Mouse (Mus musculus) gastrocnemius, adult 2 months (tissue): ENCODE measurements at regions not wholly inside any gene's neighbourhood (a gene's known extent, or its start where the extent isn't known, plus 50 kb on each side); places are given as distances from the start of the nearest gene placed in this dataset.
A peak's percentile ranks its signal among the peaks of the same experiment; 100 is the strongest.
"Not testable (repeated sequence)": the region's sequence is repeated elsewhere in the genome, so short reads cannot be mapped to it uniquely, and the experiment has no call there.

Source experiments
- DNase-seq: peaks from one replicate; pipeline ENCODE4 v3.0.0; 2022
- H3K27ac ChIP-seq: fragments of 200-600 bp; 2 replicates; pipeline ENCODE4 v1.8.1; 2022; ENCODE audit warnings: mild to moderate bottlenecking
- H3K4me3 ChIP-seq: fragments of 200-600 bp; 2 replicates; pipeline ENCODE4 v1.8.1; 2022; ENCODE audit warnings: mild to moderate bottlenecking, moderate library complexity
- CTCF ChIP-seq: fragments of 200-600 bp; IDR thresholded peaks from 2 replicates; pipeline ENCODE4 v1.8.1; 2022; ENCODE audit warnings: antibody characterized with exemption, mild to moderate bottlenecking, moderate library complexity
- intact Hi-C: fragments of 180-260 bp; cut with DNase I; formaldehyde crosslinking; loops from one replicate; pipeline ENCODE4 v1.15.1; 2025

GRCm38 (mm10) chr2:92804916-92805315 is 110.0 kb upstream of the Syt13 start:
- no peak overlapping the region for H3K4me3 ChIP-seq
- no peak for DNase-seq
- intact Hi-C loops: no loop called here

GRCm38 (mm10) chr2:92805761-92806160 is 109.1 kb upstream of the Syt13 start:
- no peak overlapping the region for H3K27ac ChIP-seq
- no peak for TF ChIP-seq CTCF
- H3K4me3 ChIP-seq: no peak overlapping the region
- intact Hi-C loops: no loop called here
- no peak for DNase-seq

More at GRCm38 (mm10) chr2:92804916-92805315, 110.0 kb upstream of the Syt13 start:
- H3K27ac ChIP-seq: no peak overlapping the region
- no peak for TF ChIP-seq CTCF

GRCm38 (mm10) chr2:92806481-92807195 is 108.3 kb upstream of the Syt13 start:
- Histone ChIP-seq H3K27ac (no peak overlapping the region), H3K4me3 (no peak overlapping the region)
- intact Hi-C loops: no loop called here
- no peak for TF ChIP-seq CTCF
- DNase-seq: no peak

GRCm38 (mm10) chr2:92807404-92807803 is 107.5 kb upstream of the Syt13 start:
- no peak for TF ChIP-seq CTCF
- intact Hi-C loops: no loop called here
- H3K27ac ChIP-seq: no peak overlapping the region
- no peak overlapping the region for H3K4me3 ChIP-seq
- DNase-seq: no peak

- DNase-seq: no peak
- H3K4me3 ChIP-seq: no peak overlapping the region
- intact Hi-C loops: no loop called here
- H3K27ac ChIP-seq: no peak overlapping the region
- no peak for TF ChIP-seq CTCF
Observed at GRCm38 (mm10) chr2:92808121-92808520, 106.8 kb upstream of the Syt13 start.

- intact Hi-C loops: no loop called here
- no peak for DNase-seq
- TF ChIP-seq CTCF: no peak
- H3K4me3 ChIP-seq: no peak overlapping the region
- no peak overlapping the region for H3K27ac ChIP-seq
Observed at GRCm38 (mm10) chr2:92809226-92809625, 105.7 kb upstream of the Syt13 start.

GRCm38 (mm10) chr2:92809681-92810323 is 105.1 kb upstream of the Syt13 start:
- Histone ChIP-seq H3K27ac (peak overlapping the region; percentile 35; the same call in 1 of the 2 replicates), H3K4me3 (no peak overlapping the region)
- no peak for TF ChIP-seq CTCF
- intact Hi-C loops: loop anchor here (1.0 to 2.0 kb wide), 2 partner anchors 201 to 325 kb away; no protein-coding TSS in a partner anchor
- DNase-seq: no peak

- TF ChIP-seq CTCF: peak; percentile 71
- intact Hi-C loops: loop anchor here (1.0 to 2.0 kb wide), 2 partner anchors 202 to 326 kb away; no protein-coding TSS in a partner anchor
- not testable (repeated sequence) for H3K4me3 ChIP-seq, H3K27ac ChIP-seq
- DNase-seq: peak; percentile 49
Observed at GRCm38 (mm10) chr2:92810956-92811355, 103.9 kb upstream of the Syt13 start.

- DNase-seq: no peak
- H3K27ac ChIP-seq: 0 out of 2 replicates have a peak overlapping the region, but pooled peaks have one; percentile 8
- no peak overlapping the region for H3K4me3 ChIP-seq
- intact Hi-C loops: no loop called here
- no peak for TF ChIP-seq CTCF
Observed at GRCm38 (mm10) chr2:92813028-92813427, 101.9 kb upstream of the Syt13 start.

- no peak overlapping the region for H3K4me3 ChIP-seq
- no peak overlapping the region for H3K27ac ChIP-seq
- intact Hi-C loops: no loop called here
- no peak for DNase-seq
- TF ChIP-seq CTCF: no peak
Observed at GRCm38 (mm10) chr2:92819586-92819985, 95.3 kb upstream of the Syt13 start.

- no peak for TF ChIP-seq CTCF
- H3K4me3 ChIP-seq: no peak overlapping the region
- no peak overlapping the region for H3K27ac ChIP-seq
- DNase-seq: no peak
- intact Hi-C loops: no loop called here
Observed at GRCm38 (mm10) chr2:92824325-92824724, 90.6 kb upstream of the Syt13 start.

- intact Hi-C loops: no loop called here
- no peak for DNase-seq
- Histone ChIP-seq H3K4me3 (no peak overlapping the region), H3K27ac (no peak overlapping the region)
- TF ChIP-seq CTCF: no peak
Observed at GRCm38 (mm10) chr2:92825395-92825794, 89.5 kb upstream of the Syt13 start.

- no peak for DNase-seq
- no peak for TF ChIP-seq CTCF
- intact Hi-C loops: no loop called here
- no peak overlapping the region for H3K27ac ChIP-seq
- H3K4me3 ChIP-seq: no peak overlapping the region
Observed at GRCm38 (mm10) chr2:92830134-92830533, 84.8 kb upstream of the Syt13 start.

- intact Hi-C loops: no loop called here
- no peak for TF ChIP-seq CTCF
- no peak overlapping the region for H3K4me3 ChIP-seq
- no peak overlapping the region for H3K27ac ChIP-seq
- no peak for DNase-seq
Observed at GRCm38 (mm10) chr2:92831784-92832183, 83.1 kb upstream of the Syt13 start.
